10 mouse cellular contexts compared by ENCODE assay signal in the genomic region with DNA sequence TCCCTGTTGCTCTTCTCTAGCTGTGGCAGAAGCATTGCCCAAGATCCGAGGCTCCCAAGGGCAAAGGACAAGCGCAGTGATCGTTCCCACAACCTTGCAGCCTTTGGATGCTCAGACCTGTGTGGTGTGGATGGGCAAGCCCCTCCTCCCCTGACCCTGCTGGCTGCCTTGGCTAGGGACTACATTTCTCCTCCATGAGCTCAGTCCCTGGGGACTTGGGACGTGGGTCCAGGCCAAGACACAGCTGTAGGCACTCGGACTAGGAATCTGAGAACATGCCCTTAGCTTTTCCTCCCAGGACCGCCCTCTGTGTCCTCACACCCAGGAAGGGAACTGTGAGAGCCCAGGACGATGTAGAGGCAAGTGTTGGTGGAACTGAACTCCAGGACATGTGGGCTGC. TPM values are rescaled to one million over a fixed set of nuclear protein-coding genes. Genes with fewer than 3 reads are reported as not detected.
DNase-seq lines count a peak whose midpoint lies in the region; ATAC-seq and TF ChIP-seq lines count a peak whose summit lies in the region.
"Had no signal": no experiment of that assay in that cellular context is flagged by ENCODE, and none has a peak within 500 bp of the region (broad histone marks: within the 10 kb centered on the region; RNA-seq: fewer than 3 reads in every experiment).

No protein-coding gene starts in this region.

- H3K27me3 ChIP-seq in lung, embryonic 14.5 days (ENCODE audit: insufficient read depth, low read length) = no peaks in the 10 kb centered on the region
- H3K27me3 ChIP-seq: embryonic facial prominence, embryonic 12.5 days had no signal

- H3K36me3 ChIP-seq in lung, embryonic 14.5 days (ENCODE audit: insufficient read depth) = no peaks in the 10 kb centered on the region
- H3K36me3 ChIP-seq: embryonic facial prominence, embryonic 12.5 days had no signal

- no peak overlapping the region for H3K4me3 ChIP-seq in lung, embryonic 14.5 days (ENCODE audit: low read depth, low read length)
- H3K4me3 ChIP-seq: embryonic facial prominence, embryonic 12.5 days had no signal

- no peak for TF ChIP-seq CTCF in lung, embryonic 14.5 days (IDR thresholded peaks at IDR 0.05; ENCODE audit: low read depth)

- H3K4me2 ChIP-seq in lung, embryonic 14.5 days = no peak overlapping the region
- H3K4me2 ChIP-seq: embryonic facial prominence, embryonic 12.5 days had no signal

- no peaks in the 10 kb centered on the region for H3K4me1 ChIP-seq in lung, embryonic 14.5 days (ENCODE audit: insufficient read depth)

- ATAC-seq in lung, embryonic 14.5 days (ENCODE audit: insufficient read depth) = no peak; the same call in 1 of the 2 replicates
- ATAC-seq: activated CD4-positive, CD25-positive, alpha-beta regulatory T cell, adult 4 months had no signal

- H3K27ac ChIP-seq in lung, embryonic 14.5 days (ENCODE audit: low read depth) = no peak overlapping the region; the same call in 1 of the 2 replicates
- H3K27ac ChIP-seq: embryonic facial prominence, embryonic 12.5 days had no signal

- H3K9ac ChIP-seq in lung, embryonic 14.5 days = no peak overlapping the region
- H3K9ac ChIP-seq: embryonic facial prominence, embryonic 12.5 days had no signal

- WGBS in lung, embryonic 14.5 days = 52% methylated on average over 7 of the region's 7 CpGs

- no peaks in the 10 kb centered on the region for H3K9me3 ChIP-seq in lung, embryonic 14.5 days (ENCODE audit: low read depth, low read length)
- H3K9me3 ChIP-seq: embryonic facial prominence, embryonic 12.5 days had no signal

- intact Hi-C loops in heart, postnatal 14 days (cut with DNase I) = no loop called here

- peak; percentile 29 to 49 for DNase-seq in adrenal gland, adult (ENCODE audit: inconsistent age in 2 of 2, low spot score in 1 of 2)
- DNase-seq in adrenal gland, postnatal 4 days (ENCODE audit: low spot score in 2 of 2) = no peak
- peak; percentile 28 to 49 for DNase-seq in adrenal gland, postnatal 36 days
- DNase-seq in heart, postnatal 14 days = peak; percentile 79 to 91
- peak; percentile 58 for DNase-seq in lung, embryonic 14.5 days
- DNase-seq in cerebellum, adult 11 months = no peak
- DNase-seq in urinary bladder, postnatal 14 days (ENCODE audit: low spot score) = no peak
- DNase-seq in right cerebral cortex, adult 18-20 months = no peak

RNA-seq across cellular contexts. Expression of a gene that starts 6.5 kb away (rescaled TPM):
- total RNA-seq in adrenal gland, postnatal 4 days (2021) = 10 to 100 TPM; 24.4 to 26.7 TPM
- total RNA-seq in adrenal gland, postnatal 36 days (2021) = 10 to 100 TPM in 1 of 2 experiments, 1 to 10 TPM in 1; 8.1 to 13.0 TPM
- 10 to 100 TPM; 43.3 to 44.2 TPM for total RNA-seq in heart, postnatal 14 days (2021)
- 19.4 and 21.7 TPM in 2 replicates for polyA plus RNA-seq in lung, embryonic 14.5 days (2014; fragmentation: Nextera tagmentation; extraction: Ambion mirVana)
- polyA plus RNA-seq: activated CD4-positive, CD25-positive, alpha-beta regulatory T cell, adult 4 months had no signal

RNA-seq across cellular contexts. Expression of a gene that starts 16.2 kb away (rescaled TPM):
- under 1 TPM in 1 of 2 experiments, not detected in 1; 0.28 TPM for total RNA-seq in adrenal gland, postnatal 4 days (2021)
- under 1 TPM in 1 of 2 experiments, not detected in 1; 0.33 TPM for total RNA-seq in adrenal gland, postnatal 36 days (2021)
- total RNA-seq in heart, postnatal 14 days (2021) = under 1 TPM; 0.88 to 0.95 TPM
- polyA plus RNA-seq in lung, embryonic 14.5 days (2014; fragmentation: Nextera tagmentation; extraction: Ambion mirVana) = 0.14 and 0.22 TPM in 2 replicates
- polyA plus RNA-seq: activated CD4-positive, CD25-positive, alpha-beta regulatory T cell, adult 4 months had no signal

Comparison
In these comparisons a context has a peak if more than half of its experiments do, and no peak if none do; other contexts are left out.
1. DNase-seq: peak in adrenal gland, adult (2 of 2), adrenal gland, postnatal 36 days (2 of 2), heart, postnatal 14 days (2 of 2) and lung, embryonic 14.5 days (single experiment); none in adrenal gland, postnatal 4 days (0 of 2), cerebellum, adult 11 months (single experiment), urinary bladder, postnatal 14 days (single experiment) and right cerebral cortex, adult 18-20 months (single experiment).